Mouse (Mus musculus) liver, adult 2 months (tissue): ENCODE measurements at regions not wholly inside any gene's neighbourhood (a gene's known extent, or its start where the extent isn't known, plus 50 kb on each side); places are given as distances from the start of the nearest gene placed in this dataset.

Source experiments
- DNase-seq: peaks from one replicate; pipeline ENCODE4 v3.0.0-alpha.2; 2011; ENCODE audit warnings: low read depth, low spot score; ENCODE audit errors: extremely low read depth
- H3K27ac ChIP-seq: fragments of 200-500 bp; replicated peaks from 2 replicates; pipeline ENCODE4 v1.5.1; 2012; ENCODE audit warnings: low read depth, mild to moderate bottlenecking, control low read depth, inconsistent platforms, low read length; ENCODE audit not compliant: insufficient read depth
- H3K27me3 ChIP-seq: fragments of 200-500 bp; 2 replicates; pipeline ENCODE4 v1.6.1; 2012; ENCODE audit warnings: mild to moderate bottlenecking, moderate library complexity, low read length, inconsistent platforms; ENCODE audit not compliant: control insufficient read depth, insufficient read depth
- H3K36me3 ChIP-seq: fragments of 200-500 bp; 2 replicates; pipeline ENCODE4 v1.6.1; 2012; ENCODE audit warnings: low read length, inconsistent platforms; ENCODE audit not compliant: control insufficient read depth, insufficient read depth
- H3K4me1 ChIP-seq: fragments of 200-500 bp; 2 replicates; pipeline ENCODE4 v1.6.1; 2011; ENCODE audit warnings: low read length; ENCODE audit not compliant: control insufficient read depth, insufficient read depth
- H3K4me3 ChIP-seq: fragments of 200-500 bp; 2 replicates; pipeline ENCODE4 v1.5.1; 2011; ENCODE audit warnings: low read depth, mild to moderate bottlenecking, control low read depth, low read length, moderate library complexity; ENCODE audit not compliant: insufficient read depth
- H3K79me2 ChIP-seq: fragments of 200-500 bp; 2 replicates; pipeline ENCODE4 v1.6.1; 2012; ENCODE audit warnings: inconsistent platforms, mild to moderate bottlenecking, low read length, moderate library complexity; ENCODE audit not compliant: control insufficient read depth, insufficient read depth
- H3K9ac ChIP-seq: fragments of 200-500 bp; 2 replicates; pipeline ENCODE4 v1.6.1; 2012; ENCODE audit warnings: low read depth, mild to moderate bottlenecking, control low read depth, inconsistent platforms, low read length
- CTCF ChIP-seq: fragments of 200-500 bp; IDR thresholded peaks from 2 replicates; pipeline ENCODE4 v1.5.1; 2011; ENCODE audit warnings: low read depth, low read length, control low read depth
- POLR2A ChIP-seq: fragments of 200-500 bp; IDR thresholded peaks from 2 replicates; pipeline ENCODE4 v1.6.1; 2011; ENCODE audit warnings: low read length, control low read depth; ENCODE audit not compliant: insufficient read depth; ENCODE audit errors: extremely low read depth
- WGBS: fragments of 180-500 bp; shearing (Covaris S2); methylation state at CpG from one replicate; pipeline ENCODE4 v1.1.7; 2018; 5-methylcytosine and 5-hydroxymethylcytosine counted together

- Histone ChIP-seq H3K27me3 (no peaks in the 10 kb centered on the region), H3K36me3 (no peaks in the 10 kb centered on the region), H3K4me1 (no peaks in the 10 kb centered on the region), H3K27ac (no peak overlapping the region), H3K9ac (no peak overlapping the region), H3K4me3 (no peak overlapping the region), H3K79me2 (no peaks in the 10 kb centered on the region)
- DNase-seq: no peak
- TF ChIP-seq POLR2A (no peak), CTCF (no peak)
- WGBS: 53% methylated on average over 16 of the region's 16 CpGs
Observed at GRCm38 (mm10) chr12:110047466-110048250, 231.2 kb upstream of the Dio3 start.

- WGBS: 88% methylated on average over 10 of the region's 10 CpGs
- H3K36me3 ChIP-seq: no peaks in the 10 kb centered on the region
- H3K4me1 ChIP-seq: peaks cover 3% of the 10 kb centered on the region; the same call in 1 of the 2 replicates
Observed at GRCm38 (mm10) chr12:110049154-110049736, 229.6 kb upstream of the Dio3 start.

DNA sequence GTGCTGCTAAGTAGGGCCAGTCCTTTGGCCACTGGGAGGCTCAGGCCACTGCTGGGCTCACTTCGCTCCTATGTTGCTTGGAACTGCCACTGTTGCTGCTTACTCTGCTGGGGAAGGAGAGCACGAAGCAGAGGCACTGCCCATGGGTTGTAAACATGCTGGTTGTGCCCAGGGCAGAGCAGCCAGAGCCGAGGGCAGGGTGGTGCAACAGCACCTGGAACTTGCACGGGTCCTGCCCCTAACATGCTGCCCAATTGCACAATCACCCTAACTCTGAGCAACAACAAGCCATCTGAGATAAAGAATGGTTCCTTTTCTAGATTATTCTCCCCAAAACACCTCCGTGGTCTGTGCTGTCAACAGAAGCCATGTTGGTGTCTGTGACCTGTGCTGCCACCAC is 219.5 kb upstream of the Dio3 start:
- H3K9ac ChIP-seq: no peak overlapping the region
- peak overlapping the region; percentile 50 for H3K27ac ChIP-seq
- H3K4me1 ChIP-seq: peaks cover 6% of the 10 kb centered on the region
- no peaks in the 10 kb centered on the region for H3K36me3 ChIP-seq
- 19% methylated on average over 5 of the region's 5 CpGs for WGBS
- peak; percentile 97 for DNase-seq
- H3K79me2 ChIP-seq: no peaks in the 10 kb centered on the region
- H3K27me3 ChIP-seq: no peaks in the 10 kb centered on the region
- no peak for TF ChIP-seq POLR2A
- peak; percentile 50; the same call in 1 of the 2 replicates for TF ChIP-seq CTCF
- H3K4me3 ChIP-seq: no peak overlapping the region

More at GRCm38 (mm10) chr12:110049154-110049736, 229.6 kb upstream of the Dio3 start:
- no peak overlapping the region for H3K9ac ChIP-seq
- DNase-seq: no peak
- TF ChIP-seq POLR2A (no peak), CTCF (no peak)
- H3K27me3 ChIP-seq: no peaks in the 10 kb centered on the region
- H3K79me2 ChIP-seq: no peaks in the 10 kb centered on the region
- no peak overlapping the region for H3K27ac ChIP-seq
- H3K4me3 ChIP-seq: no peak overlapping the region

DNA sequence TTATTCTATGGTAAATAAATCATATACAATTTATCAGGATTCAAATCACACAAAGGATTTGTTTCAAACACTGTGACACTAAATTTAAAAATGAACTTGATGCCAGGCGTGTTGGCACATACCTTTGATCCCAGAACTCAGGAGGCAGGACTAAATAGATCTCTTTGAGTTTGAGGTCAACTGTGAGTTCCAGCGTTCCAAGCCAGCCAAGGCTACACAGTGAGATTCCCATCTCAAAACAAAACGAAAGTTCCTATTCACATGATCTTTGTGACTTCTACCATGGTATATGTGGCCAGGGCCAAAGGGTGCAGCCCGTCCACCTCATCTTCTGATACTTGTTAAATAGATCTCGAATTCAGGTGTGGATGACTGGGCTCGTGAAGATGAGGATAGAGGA is 216.9 kb upstream of the Dio3 start:
- peak; percentile 84 for DNase-seq
- H3K4me3 ChIP-seq: no peak overlapping the region
- no peak overlapping the region for H3K9ac ChIP-seq
- no peaks in the 10 kb centered on the region for H3K27me3 ChIP-seq
- 50% methylated on average over 6 of the region's 6 CpGs for WGBS
- H3K27ac ChIP-seq: no peak overlapping the region
- no peaks in the 10 kb centered on the region for H3K79me2 ChIP-seq
- no peaks in the 10 kb centered on the region for H3K36me3 ChIP-seq
- TF ChIP-seq CTCF (no peak), POLR2A (no peak)
- peaks cover 6% of the 10 kb centered on the region for H3K4me1 ChIP-seq

- Histone ChIP-seq H3K79me2 (no peaks in the 10 kb centered on the region), H3K4me1 (peaks cover 6% of the 10 kb centered on the region), H3K4me3 (no peak overlapping the region), H3K27ac (no peak overlapping the region), H3K27me3 (no peaks in the 10 kb centered on the region), H3K9ac (no peak overlapping the region), H3K36me3 (no peaks in the 10 kb centered on the region)
- WGBS: 45% methylated on average over 8 of the region's 8 CpGs
- TF ChIP-seq CTCF (peak; percentile 37; the same call in 1 of the 2 replicates), POLR2A (no peak)
- peak; percentile 94 for DNase-seq
Observed at GRCm38 (mm10) chr12:110063013-110063412, 215.9 kb upstream of the Dio3 start.
